Mouse (Mus musculus): ENCODE data around the gene Kdsr.

Kdsr gene

DNA sequence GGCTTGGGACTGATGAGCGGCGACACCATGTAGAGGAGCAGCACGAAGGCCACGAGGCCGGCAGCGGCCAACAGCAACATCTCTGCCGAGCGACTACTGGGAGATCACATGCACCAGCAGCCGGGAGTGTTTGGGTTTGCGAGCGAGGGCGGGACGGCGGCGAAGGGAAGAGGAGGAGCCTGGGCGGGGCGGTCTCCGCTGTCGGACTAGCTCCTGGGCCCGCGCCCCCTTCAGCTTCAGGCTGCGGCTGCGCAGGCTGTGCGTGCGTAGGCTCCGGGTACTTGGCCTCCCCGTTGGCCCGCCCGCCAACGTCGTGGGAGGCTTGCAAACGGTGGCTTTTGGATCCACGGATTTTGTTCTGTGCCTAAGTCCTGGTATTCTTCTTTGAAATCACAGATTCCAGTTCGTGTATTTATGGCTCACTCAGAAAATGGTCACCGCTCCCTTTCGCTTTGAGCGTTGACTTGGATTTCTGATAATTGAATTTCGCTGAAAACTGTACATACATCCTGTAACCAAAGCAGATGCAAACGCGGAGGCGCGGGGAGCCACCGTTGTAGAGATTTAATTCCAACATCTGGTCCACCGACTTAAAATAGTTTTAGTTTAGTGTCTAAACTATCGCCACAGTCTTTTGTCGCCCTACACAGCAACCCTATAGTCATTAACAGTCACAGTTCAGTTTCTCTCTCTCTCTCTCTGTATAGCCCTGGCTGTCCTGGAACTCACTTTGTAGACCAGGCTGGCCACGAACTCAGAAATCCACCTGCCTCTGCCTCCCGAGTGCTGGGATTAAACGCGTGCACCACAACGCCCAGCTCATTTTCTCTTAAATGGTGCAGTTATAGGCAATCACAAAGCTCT lies at the start of gene Kdsr:
Gene Kdsr, minus strand, starts transcription at position 156 of the 864 bp plus-strand sequence.
- peak; percentile 94 to 97 for DNase-seq (ENCODE audit: low spot score in 2 of 2)

- no peak for DNase-seq (ENCODE audit: low spot score in 2 of 2)
These were observed 40.4 kb upstream of the Kdsr start for GRCm38 (mm10) chr1:106799931-106800330.

- DNase-seq (ENCODE audit: low spot score in 2 of 2): no peak
These were observed 39.9 kb upstream of the Kdsr start for GRCm38 (mm10) chr1:106799406-106799805.

DNA sequence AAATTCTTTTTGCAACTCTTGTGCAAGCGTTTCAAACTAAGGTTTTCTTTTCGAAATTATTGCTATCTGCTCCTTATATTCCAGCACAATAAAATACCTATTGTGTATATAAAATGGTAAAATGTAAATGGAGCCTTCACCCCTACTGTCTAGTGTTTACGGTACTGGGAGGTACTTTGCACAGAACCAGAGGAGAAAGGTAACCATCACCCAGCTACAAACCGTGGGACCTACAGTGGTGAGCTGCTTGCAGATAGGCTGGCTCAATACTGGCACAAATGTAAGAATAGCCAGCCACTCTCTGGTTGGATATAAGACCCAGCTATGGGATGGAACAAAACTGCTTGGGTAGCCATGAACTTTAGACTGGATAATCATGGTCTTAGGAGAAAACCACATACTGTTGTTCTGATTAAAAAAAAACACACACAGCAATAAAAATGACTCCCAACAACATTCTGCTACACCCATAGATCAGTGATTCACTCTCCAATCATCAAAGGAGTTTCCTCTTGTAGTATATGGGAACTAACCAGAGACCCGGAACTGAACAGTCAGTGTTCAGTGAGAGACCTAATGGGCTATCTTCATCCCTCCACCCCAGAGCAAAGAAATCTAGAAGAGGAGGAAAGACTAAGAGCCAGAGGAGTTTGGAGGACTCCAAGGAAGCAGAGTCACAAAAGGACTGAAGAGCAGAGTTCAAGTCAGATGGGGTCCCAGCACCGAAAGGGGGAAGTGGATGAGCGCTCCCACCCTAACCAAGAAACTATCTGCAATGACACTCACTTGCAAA lies 37.7 kb upstream of the Kdsr start:
- no peak for DNase-seq (ENCODE audit: low spot score in 2 of 2)

GRCm38 (mm10) chr1:106796542-106796924 lies 37.0 kb upstream of the Kdsr start, which contains the start of gene Vps4b:
Vps4b (minus strand) TSS chr1:106796728.
- DNase-seq (ENCODE audit: low spot score in 2 of 2): peak; percentile 92 to 94

GRCm38 (mm10) chr1:106795634-106796541 lies 36.4 kb upstream of the Kdsr start:
- no peak for DNase-seq (ENCODE audit: low spot score in 2 of 2)

DNA sequence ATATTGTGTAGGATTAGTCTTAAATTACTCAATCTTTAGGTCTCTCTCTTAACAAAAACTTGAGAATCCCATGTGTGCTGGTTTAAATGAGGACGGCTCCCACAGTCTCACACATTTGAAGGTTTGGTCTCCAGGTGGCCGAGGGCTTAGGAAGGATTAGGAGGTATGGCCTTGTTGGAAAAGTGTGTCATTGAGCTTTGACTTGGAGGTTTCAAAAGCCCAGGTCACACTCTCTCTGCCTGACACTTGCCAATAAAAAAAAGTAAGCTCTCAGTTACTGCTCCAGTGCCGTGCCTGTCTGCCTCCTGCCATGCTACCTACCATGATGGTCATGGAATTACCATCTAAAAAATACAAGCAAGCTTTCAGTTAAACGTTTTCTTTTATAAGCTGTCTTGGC lies 15.4 kb upstream of the Kdsr start:
- DNase-seq (ENCODE audit: low spot score in 2 of 2): no peak

DNA sequence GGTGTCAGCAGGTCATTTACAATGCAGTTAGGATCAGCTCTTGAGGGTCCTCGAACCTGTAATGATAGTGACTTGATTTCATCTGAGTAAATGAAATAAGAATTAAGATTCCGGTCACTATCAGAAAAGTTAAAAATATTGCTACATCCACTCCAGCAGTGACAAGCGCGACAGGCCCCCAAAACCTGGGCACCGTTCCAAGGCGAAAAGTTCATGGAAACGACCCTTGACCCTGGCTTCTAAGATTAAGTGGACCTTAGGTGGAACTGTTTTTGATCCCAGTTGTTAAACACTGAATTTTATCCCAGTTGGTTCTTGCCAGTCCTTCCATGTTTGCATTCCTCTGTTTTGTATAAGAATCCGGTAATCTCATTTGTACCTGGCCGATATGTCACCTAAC lies 14.6 kb upstream of the Kdsr start:
- DNase-seq (ENCODE audit: low spot score in 2 of 2): no peak

GRCm38 (mm10) chr1:106768773-106769172 lies 9.2 kb upstream of the Kdsr start:
- DNase-seq (ENCODE audit: low spot score in 2 of 2): no peak

GRCm38 (mm10) chr1:106765771-106766170 lies 6.2 kb upstream of the Kdsr start:
- DNase-seq (ENCODE audit: low spot score in 2 of 2): no peak

GRCm38 (mm10) chr1:106764846-106765245 lies 5.3 kb upstream of the Kdsr start:
- no peak for DNase-seq (ENCODE audit: low spot score in 2 of 2)

DNA sequence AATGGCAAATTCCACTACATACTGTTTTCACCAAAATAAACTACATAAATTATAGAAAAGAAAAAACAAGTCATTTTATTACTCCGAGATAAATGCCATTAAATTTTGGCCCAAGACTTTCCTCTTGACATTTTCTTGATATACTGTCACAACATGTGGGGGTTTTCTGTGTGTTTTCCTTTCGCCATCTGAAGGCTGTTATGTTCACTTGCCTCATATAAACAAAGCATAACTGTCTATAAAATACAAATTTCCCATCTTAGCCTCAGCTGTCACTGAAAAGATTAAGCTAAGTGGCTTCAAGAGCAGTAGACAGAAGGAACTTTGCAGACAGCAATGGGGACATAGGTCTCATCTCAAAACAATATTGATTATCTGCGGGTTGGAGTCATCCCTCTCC lies 4.8 kb upstream of the Kdsr start:
- no peak for DNase-seq (ENCODE audit: low spot score in 2 of 2)

GRCm38 (mm10) chr1:106760750-106761149 lies 1.2 kb upstream of the Kdsr start:
- DNase-seq (ENCODE audit: low spot score in 2 of 2): no peak

- peak; percentile 27 to 34 for DNase-seq (ENCODE audit: low spot score in 2 of 2)
These were observed 574 bp downstream of the Kdsr start for GRCm38 (mm10) chr1:106758734-106759571.

DNA sequence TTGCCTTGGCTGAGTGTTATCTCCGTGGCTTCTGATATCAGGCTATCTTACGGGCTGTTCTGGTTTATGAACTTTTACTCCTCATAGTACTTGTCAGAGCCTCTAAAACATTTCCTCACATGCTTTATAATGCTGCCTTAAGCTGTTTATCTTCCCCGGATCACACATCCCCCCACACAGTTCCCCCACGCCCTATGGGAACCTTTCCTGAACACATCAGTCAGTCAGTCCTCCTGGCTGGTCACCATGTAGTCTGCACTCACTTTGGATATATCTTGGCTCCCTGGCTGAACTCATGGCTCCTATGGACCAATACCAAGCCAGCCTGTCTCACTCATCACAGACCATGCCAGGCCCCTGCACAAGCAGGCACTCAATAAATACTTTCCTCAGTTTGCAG lies 2.9 kb downstream of the Kdsr start:
- DNase-seq (ENCODE audit: low spot score in 2 of 2): no peak

GRCm38 (mm10) chr1:106752013-106752412 lies 7.5 kb downstream of the Kdsr start:
- DNase-seq (ENCODE audit: low spot score in 2 of 2): no peak

DNA sequence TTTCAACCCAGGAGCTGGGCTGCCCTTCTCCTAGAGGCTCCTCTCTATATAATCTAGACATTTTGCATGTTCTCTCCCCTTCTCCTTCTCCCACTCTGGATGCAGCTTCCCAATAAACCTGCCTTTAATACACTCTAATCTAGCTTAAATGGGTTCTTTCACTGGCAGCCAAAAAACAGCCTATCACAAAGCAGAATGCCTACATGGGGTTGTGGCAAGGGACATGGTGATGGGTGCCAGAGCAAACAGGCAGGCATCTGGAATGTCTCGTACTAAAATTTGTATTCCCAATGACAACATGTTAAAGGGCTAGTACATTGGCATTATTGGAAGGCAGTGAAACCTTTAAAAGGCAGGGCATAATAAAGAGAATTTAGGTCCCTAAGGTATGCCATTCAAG lies 8.9 kb downstream of the Kdsr start:
- no peak for DNase-seq (ENCODE audit: low spot score in 2 of 2)

GRCm38 (mm10) chr1:106748555-106749315 lies 10.8 kb downstream of the Kdsr start:
- no peak for DNase-seq (ENCODE audit: low spot score in 2 of 2)

- DNase-seq (ENCODE audit: low spot score in 2 of 2): no peak
These were observed 16.5 kb downstream of the Kdsr start for GRCm38 (mm10) chr1:106742980-106743379.

- no peak for DNase-seq (ENCODE audit: low spot score in 2 of 2)
These were observed 18.8 kb downstream of the Kdsr start for GRCm38 (mm10) chr1:106740735-106741134.

Data from natural killer cell, adult 2 months (primary cell).